Comparison of ENCODE assay signal across 22 mouse cellular contexts in the genomic region with DNA sequence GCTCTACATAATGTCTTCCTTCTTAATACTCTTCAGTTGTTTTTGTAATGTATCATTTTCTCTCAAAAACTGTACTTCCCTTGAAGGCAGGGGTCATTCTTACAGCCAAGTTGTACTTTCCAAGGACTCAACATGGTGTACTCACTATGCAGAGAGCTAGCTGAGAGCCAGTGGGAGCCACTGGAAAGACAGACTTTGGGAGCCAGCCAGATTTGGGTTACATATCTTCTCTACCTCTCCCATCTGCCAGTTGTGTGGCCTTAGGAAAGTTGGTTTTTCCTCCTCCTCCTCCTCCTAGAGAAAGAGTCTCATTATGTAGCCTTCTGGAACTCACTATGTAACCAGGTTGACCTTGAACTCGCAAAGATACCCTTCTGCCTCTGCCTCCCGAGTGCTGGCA. TPM values are rescaled to one million over a fixed set of nuclear protein-coding genes. Genes with fewer than 3 reads are reported as not detected.
DNase-seq lines count a peak whose midpoint lies in the region; ATAC-seq and TF ChIP-seq lines count a peak whose summit lies in the region.
"Had no signal": no experiment of that assay in that cellular context is flagged by ENCODE, and none has a peak within 500 bp of the region (broad histone marks: within the 10 kb centered on the region; RNA-seq: fewer than 3 reads in every experiment).

No protein-coding gene starts in this region.

- H3K27me3 ChIP-seq in hindbrain, embryonic 13.5 days, result no peaks in the 10 kb centered on the region
- no peaks in the 10 kb centered on the region for H3K27me3 ChIP-seq in hindbrain, embryonic 11.5 days (ENCODE audit: control insufficient read depth, insufficient read depth, low read length)
- H3K27me3 ChIP-seq in forebrain, postnatal 0 days (ENCODE audit: insufficient read depth, low read length), result no peaks in the 10 kb centered on the region
- no peaks in the 10 kb centered on the region for H3K27me3 ChIP-seq in midbrain, embryonic 14.5 days (ENCODE audit: control insufficient read depth, insufficient read depth, low read length)
- H3K27me3 ChIP-seq: heart, embryonic 13.5 days; intestine, embryonic 15.5 days; liver, embryonic 15.5 days; stomach, embryonic 15.5 days had no signal

- H3K36me3 ChIP-seq in hindbrain, embryonic 13.5 days, result no peaks in the 10 kb centered on the region
- no peaks in the 10 kb centered on the region for H3K36me3 ChIP-seq in hindbrain, embryonic 11.5 days (ENCODE audit: control insufficient read depth, insufficient read depth, low read length)
- H3K36me3 ChIP-seq in forebrain, postnatal 0 days (ENCODE audit: insufficient read depth), result no peaks in the 10 kb centered on the region
- no peaks in the 10 kb centered on the region for H3K36me3 ChIP-seq in midbrain, embryonic 14.5 days (ENCODE audit: control insufficient read depth, insufficient read depth, low read length)
- H3K36me3 ChIP-seq: heart, embryonic 13.5 days; intestine, embryonic 15.5 days; liver, embryonic 15.5 days; stomach, embryonic 15.5 days had no signal

- H3K4me2 ChIP-seq in hindbrain, embryonic 13.5 days, result no peak overlapping the region; the same call in 1 of the 2 replicates
- H3K4me2 ChIP-seq in hindbrain, embryonic 11.5 days (replicated peaks; ENCODE audit: low read depth, low read length), result no peak overlapping the region
- no peak overlapping the region for H3K4me2 ChIP-seq in forebrain, postnatal 0 days (ENCODE audit: low read depth)
- peak overlapping the region; percentile 29; the same call in 1 of the 2 replicates for H3K4me2 ChIP-seq in midbrain, embryonic 14.5 days (ENCODE audit: low read length)
- H3K4me2 ChIP-seq: heart, embryonic 13.5 days; intestine, embryonic 15.5 days; liver, embryonic 15.5 days; stomach, embryonic 15.5 days had no signal

- no peaks in the 10 kb centered on the region for H3K9me3 ChIP-seq in hindbrain, embryonic 13.5 days
- no peaks in the 10 kb centered on the region for H3K9me3 ChIP-seq in hindbrain, embryonic 11.5 days (ENCODE audit: control insufficient read depth, low read length)
- H3K9me3 ChIP-seq in forebrain, postnatal 0 days (ENCODE audit: low read length), result no peaks in the 10 kb centered on the region
- H3K9me3 ChIP-seq in midbrain, embryonic 14.5 days (ENCODE audit: control insufficient read depth, low read length), result no peaks in the 10 kb centered on the region
- H3K9me3 ChIP-seq: heart, embryonic 13.5 days; intestine, embryonic 15.5 days; liver, embryonic 15.5 days; stomach, embryonic 15.5 days had no signal

- no peak for DNase-seq in hindbrain, embryonic 11.5 days (ENCODE audit: low spot score)
- DNase-seq in forebrain, postnatal 0 days, result no peak
- no peak for DNase-seq in midbrain, embryonic 14.5 days
- DNase-seq in cerebellum, postnatal 4 days (ENCODE audit: low spot score in 2 of 2), result no peak
- no peak for DNase-seq in gastrocnemius, adult 2 months
- DNase-seq in right cerebral cortex, postnatal 14 days, result no peak
- DNase-seq: adrenal gland, postnatal 25 days; B cell, adult 2 months; cerebellum, adult 11-12 months; cerebellum, postnatal 14 days; heart, adult 18-20 months; heart, postnatal 36 days; kidney, adult 9 months; kidney, postnatal 36 days had no signal

- H3K4me1 ChIP-seq in hindbrain, embryonic 13.5 days (replicated peaks), result peaks cover 12% of the 10 kb centered on the region
- no peaks in the 10 kb centered on the region for H3K4me1 ChIP-seq in hindbrain, embryonic 11.5 days (replicated peaks; ENCODE audit: control insufficient read depth, insufficient read depth, low read length)
- peaks cover 6% of the 10 kb centered on the region for H3K4me1 ChIP-seq in cortical plate, adult 2 months (ENCODE audit: control insufficient read depth, insufficient read depth, low read length)
- H3K4me1 ChIP-seq in forebrain, postnatal 0 days (ENCODE audit: insufficient read depth), result 0 out of 2 replicates have a peak, but pooled peaks cover 6% of the 10 kb centered on the region
- H3K4me1 ChIP-seq in midbrain, embryonic 14.5 days (ENCODE audit: control insufficient read depth, insufficient read depth, low read length), result peaks cover 13% of the 10 kb centered on the region
- H3K4me1 ChIP-seq: heart, embryonic 13.5 days; intestine, embryonic 15.5 days; liver, embryonic 15.5 days; stomach, embryonic 15.5 days had no signal

- TF ChIP-seq CTCF in cortical plate, adult 2 months (IDR thresholded peaks at IDR 0.05; ENCODE audit: extremely low read depth, insufficient read depth, low read length), result no peak
- TF ChIP-seq CTCF in forebrain, postnatal 0 days (IDR thresholded peaks at IDR 0.05; ENCODE audit: low read depth), result no peak
- TF ChIP-seq CTCF in gastrocnemius, adult 2 months (IDR thresholded peaks at IDR 0.05), result no peak

- H3K27ac ChIP-seq in hindbrain, embryonic 13.5 days, result peak overlapping the region; percentile 88
- H3K27ac ChIP-seq in hindbrain, embryonic 11.5 days (ENCODE audit: low read depth, low read length), result no peak overlapping the region
- H3K27ac ChIP-seq in cortical plate, adult 2 months (ENCODE audit: insufficient read depth, low read length), result peak overlapping the region; percentile 77; the same call in 1 of the 2 replicates
- H3K27ac ChIP-seq in forebrain, postnatal 0 days (ENCODE audit: low read depth, low read length), result peak overlapping the region; percentile 81
- H3K27ac ChIP-seq in midbrain, embryonic 14.5 days (replicated peaks; ENCODE audit: low read depth, low read length), result peak overlapping the region; percentile 85
- H3K27ac ChIP-seq in gastrocnemius, adult 2 months, result no peak overlapping the region
- H3K27ac ChIP-seq: heart, embryonic 13.5 days; intestine, embryonic 15.5 days; liver, embryonic 15.5 days; stomach, embryonic 15.5 days had no signal

- no peak overlapping the region for H3K4me3 ChIP-seq in hindbrain, embryonic 13.5 days
- H3K4me3 ChIP-seq in hindbrain, embryonic 11.5 days (ENCODE audit: low read depth, low read length), result no peak overlapping the region
- H3K4me3 ChIP-seq in cortical plate, adult 2 months (ENCODE audit: insufficient read depth, low read length), result no peak overlapping the region
- no peak overlapping the region for H3K4me3 ChIP-seq in forebrain, postnatal 0 days (ENCODE audit: low read depth, low read length)
- no peak overlapping the region for H3K4me3 ChIP-seq in midbrain, embryonic 14.5 days (replicated peaks; ENCODE audit: low read depth, low read length)
- H3K4me3 ChIP-seq in gastrocnemius, adult 2 months, result no peak overlapping the region
- H3K4me3 ChIP-seq: heart, embryonic 13.5 days; intestine, embryonic 15.5 days; liver, embryonic 15.5 days; stomach, embryonic 15.5 days had no signal

- no peak for ATAC-seq in hindbrain, embryonic 13.5 days (ENCODE audit: low FRiP score)
- ATAC-seq in hindbrain, embryonic 11.5 days (ENCODE audit: low FRiP score), result no peak
- no peak for ATAC-seq in forebrain, postnatal 0 days
- no peak for ATAC-seq in midbrain, embryonic 14.5 days (ENCODE audit: low FRiP score, low TSS enrichment)
- ATAC-seq: intestine, embryonic 15.5 days had no signal

- H3K9ac ChIP-seq in hindbrain, embryonic 13.5 days, result no peak overlapping the region
- H3K9ac ChIP-seq in hindbrain, embryonic 11.5 days (ENCODE audit: low read depth, low read length), result no peak overlapping the region
- H3K9ac ChIP-seq in forebrain, postnatal 0 days, result no peak overlapping the region
- H3K9ac ChIP-seq in midbrain, embryonic 14.5 days (replicated peaks; ENCODE audit: low read length), result no peak overlapping the region
- H3K9ac ChIP-seq: heart, embryonic 13.5 days; intestine, embryonic 15.5 days; liver, embryonic 15.5 days; stomach, embryonic 15.5 days had no signal

- WGBS in hindbrain, embryonic 13.5 days, result 88% methylated on average over 2 of the region's 2 CpGs
- WGBS in hindbrain, embryonic 11.5 days, result 96% methylated on average over 2 of the region's 2 CpGs
- 86% methylated on average over 2 of the region's 2 CpGs for WGBS in forebrain, postnatal 0 days
- 92% methylated on average over 2 of the region's 2 CpGs for WGBS in midbrain, embryonic 14.5 days

- no peak for TF ChIP-seq POLR2A in cortical plate, adult 2 months (IDR thresholded peaks at IDR 0.05; ENCODE audit: extremely low read depth, insufficient read depth, low read length)

- intact Hi-C loops in gastrocnemius, adult 2 months (cut with DNase I), result no loop called here

RNA-seq across cellular contexts. Expression of a gene that starts 12.3 kb away (rescaled TPM):
- polyA plus RNA-seq in hindbrain, embryonic 13.5 days (2015; fragmentation: Nextera tagmentation; extraction: Ambion mirVana), result 25.4 and 26.7 TPM in 2 replicates
- polyA plus RNA-seq in hindbrain, embryonic 11.5 days (2014; fragmentation: Nextera tagmentation; extraction: Ambion mirVana), result 20.2 and 23.4 TPM in 2 replicates
- 36.2 and 38.3 TPM in 2 replicates for polyA plus RNA-seq in cortical plate, adult 2 months (2012; rRNA removed)
- 38.4 and 52.7 TPM in 2 replicates for total RNA-seq in forebrain, postnatal 0 days (2014; rRNA removed)
- polyA plus RNA-seq in forebrain, postnatal 0 days (2015; fragmentation: Nextera tagmentation; extraction: Ambion mirVana), result 17.4 and 25.2 TPM in 2 replicates
- polyA plus RNA-seq in midbrain, embryonic 14.5 days (2014; fragmentation: Nextera tagmentation; extraction: Ambion mirVana), result 18.6 and 31.6 TPM in 2 replicates
- 10 to 100 TPM; 29.9 to 36.4 TPM for total RNA-seq in gastrocnemius, adult 2 months (2021)

RNA-seq across cellular contexts. Expression of a gene that starts 14.9 kb away (rescaled TPM):
- polyA plus RNA-seq in hindbrain, embryonic 13.5 days (2015; fragmentation: Nextera tagmentation; extraction: Ambion mirVana), result 5.5 and 8.0 TPM in 2 replicates
- polyA plus RNA-seq in hindbrain, embryonic 11.5 days (2014; fragmentation: Nextera tagmentation; extraction: Ambion mirVana), result 2.8 and 4.5 TPM in 2 replicates
- polyA plus RNA-seq in cortical plate, adult 2 months (2012; rRNA removed), result 12.5 and 15.8 TPM in 2 replicates
- 14.2 and 36.5 TPM in 2 replicates for total RNA-seq in forebrain, postnatal 0 days (2014; rRNA removed)
- polyA plus RNA-seq in forebrain, postnatal 0 days (2015; fragmentation: Nextera tagmentation; extraction: Ambion mirVana), result 9.0 and 11.3 TPM in 2 replicates
- 8.6 and 9.5 TPM in 2 replicates for polyA plus RNA-seq in midbrain, embryonic 14.5 days (2014; fragmentation: Nextera tagmentation; extraction: Ambion mirVana)
- 1 to 10 TPM; 4.0 to 4.5 TPM for total RNA-seq in gastrocnemius, adult 2 months (2021)

RNA-seq across cellular contexts. Expression of a gene that starts 32.0 kb away (rescaled TPM):
- polyA plus RNA-seq in hindbrain, embryonic 13.5 days (2015; fragmentation: Nextera tagmentation; extraction: Ambion mirVana), result 19.9 and 21.0 TPM in 2 replicates
- 5.7 and 8.1 TPM in 2 replicates for polyA plus RNA-seq in hindbrain, embryonic 11.5 days (2014; fragmentation: Nextera tagmentation; extraction: Ambion mirVana)
- polyA plus RNA-seq in cortical plate, adult 2 months (2012; rRNA removed), result 8.4 and 9.0 TPM in 2 replicates
- 22.8 and 28.4 TPM in 2 replicates for total RNA-seq in forebrain, postnatal 0 days (2014; rRNA removed)
- polyA plus RNA-seq in forebrain, postnatal 0 days (2015; fragmentation: Nextera tagmentation; extraction: Ambion mirVana), result 16.6 and 21.6 TPM in 2 replicates
- 22.9 and 26.2 TPM in 2 replicates for polyA plus RNA-seq in midbrain, embryonic 14.5 days (2014; fragmentation: Nextera tagmentation; extraction: Ambion mirVana)
- not detected for total RNA-seq in gastrocnemius, adult 2 months (2021)
- total RNA-seq: gastrocnemius, adult 8-10 months; megakaryocyte progenitor cell, adult 5-6 weeks had no signal
- polyA plus RNA-seq: liver, embryonic 15.5 days had no signal

Comparison
In these comparisons a context has a peak if more than half of its experiments do, and no peak if none do; other contexts are left out.
1. H3K27ac ChIP-seq: peak in hindbrain, embryonic 13.5 days (single experiment), cortical plate, adult 2 months (single experiment), forebrain, postnatal 0 days (single experiment) and midbrain, embryonic 14.5 days (single experiment); none in hindbrain, embryonic 11.5 days (single experiment) and gastrocnemius, adult 2 months (single experiment).